Mouse (Mus musculus) frontal cortex, adult (tissue): ENCODE measurements around the gene Ifna6.

ENCODE experiments used
- ATAC-seq: cut with Nextera tagmentation; 2 replicates; pipeline ENCODE4 v1.9.2; 2017; ENCODE audit warnings: mild to moderate bottlenecking, moderate library complexity, mixed read lengths; ENCODE audit not compliant: low TSS enrichment

Gene Ifna6

GRCm38 (mm10) chr4:88845334-88845733 is 18.1 kb downstream of the Ifna6 start:
- peak; percentile 62 for ATAC-seq

- ATAC-seq: no peak
Observed at GRCm38 (mm10) chr4:88849698-88850097, 22.5 kb downstream of the Ifna6 start, which contains the start of gene Ifna1. Gene Ifna1 (plus strand): TSS chr4:88850087.

- no peak for ATAC-seq
Observed at GRCm38 (mm10) chr4:88851026-88851763, 24.0 kb downstream of the Ifna6 start.

GRCm38 (mm10) chr4:88859214-88859613 is 32.0 kb downstream of the Ifna6 start:
- no peak for ATAC-seq

GRCm38 (mm10) chr4:88863309-88863708 is 36.1 kb downstream of the Ifna6 start:
- no peak for ATAC-seq

GRCm38 (mm10) chr4:88864599-88864998 is 37.4 kb downstream of the Ifna6 start:
- no peak for ATAC-seq

- no peak for ATAC-seq
Observed at GRCm38 (mm10) chr4:88865011-88865569, 37.9 kb downstream of the Ifna6 start.

- ATAC-seq: peak; percentile 99
Observed at GRCm38 (mm10) chr4:88867366-88867925, 40.2 kb downstream of the Ifna6 start.

GRCm38 (mm10) chr4:88867926-88868911 is 41.0 kb downstream of the Ifna6 start:
- peak; percentile 68 for ATAC-seq

- ATAC-seq: peak; percentile 80
Observed at GRCm38 (mm10) chr4:88872691-88873090, 45.5 kb downstream of the Ifna6 start.

GRCm38 (mm10) chr4:88875435-88876095 is 48.3 kb downstream of the Ifna6 start:
- no peak for ATAC-seq

- ATAC-seq: no peak
Observed at GRCm38 (mm10) chr4:88876520-88876919, 49.3 kb downstream of the Ifna6 start.
